Mouse (Mus musculus) G1E (cell line): ENCODE measurements around the gene Rassf2. TPM values are rescaled to one million over a fixed set of nuclear protein-coding genes. Genes with fewer than 3 reads are reported as not detected.

Experiments used
- ATAC-seq: 2 replicates; pipeline ENCODE4 v1.8.0; 2016; ENCODE audit warnings: mild to moderate bottlenecking; ENCODE audit not compliant: insufficient number of reproducible peaks, poor library complexity, low FRiP score, severe bottlenecking; ENCODE audit errors: extremely low read depth
- DNase-seq: peaks from one replicate; pipeline ENCODE4 v3.0.0; 2012; ENCODE audit warnings: low spot score
- H3K27me3 ChIP-seq: 2 replicates; pipeline ENCODE4 v1.6.1; 2012; ENCODE audit warnings: mild to moderate bottlenecking, low read length, inconsistent platforms; ENCODE audit not compliant: insufficient read depth
- H3K36me3 ChIP-seq: replicated peaks from 2 replicates; pipeline ENCODE3; 2012; ENCODE audit warnings: mild to moderate bottlenecking, inconsistent platforms
- H3K4me1 ChIP-seq: 2 replicates; pipeline ENCODE4 v1.6.1; 2012; ENCODE audit warnings: low read depth, low read length, inconsistent platforms, mixed read lengths; ENCODE audit not compliant: insufficient read depth
- H3K4me3 ChIP-seq: 2 replicates; pipeline ENCODE4 v1.5.1; 2012; ENCODE audit warnings: low read depth, mild to moderate bottlenecking, inconsistent platforms, low read length, moderate library complexity, mixed read lengths
- H3K9me3 ChIP-seq: replicated peaks from 2 replicates; pipeline ENCODE4 v1.6.1; 2012; ENCODE audit warnings: inconsistent platforms
- CTCF ChIP-seq: IDR thresholded peaks from 2 replicates; pipeline ENCODE4 v1.5.1; 2012; ENCODE audit warnings: low read depth, low read length, inconsistent platforms, mixed read lengths
- GATA1 ChIP-seq: IDR thresholded peaks from 2 replicates; pipeline ENCODE4 v1.6.1; 2012; ENCODE audit warnings: borderline replicate concordance, low read length, inconsistent platforms, mixed read lengths
- GATA2 ChIP-seq: IDR thresholded peaks from 2 replicates; pipeline ENCODE4 v1.6.1; 2012; ENCODE audit warnings: low read depth, low read length, inconsistent platforms, borderline replicate concordance
- POLR2AphosphoS5 ChIP-seq: IDR thresholded peaks from 2 replicates; pipeline ENCODE4 v1.6.1; 2012; ENCODE audit warnings: low read depth, low read length, inconsistent platforms; ENCODE audit not compliant: insufficient replicate concordance
- TAL1 ChIP-seq: conservative IDR thresholded peaks from 2 replicates; pipeline ENCODE4 v1.6.1; 2012; ENCODE audit warnings: low read depth, low read length, inconsistent platforms, mixed read lengths
- polyA plus RNA-seq: library from polyadenylated mRNA; stranded (reverse); fragments of >175 nt; gene quantifications from 2 replicates; pipeline ENCODE4 v1.2.3, GENCODE M21; 2012
- total RNA-seq, 2 experiments: library from RNA; stranded (forward) in 1 of 2; stranded (reverse) in 1 of 2; fragments of 200-1000 nt in 1 of 2; fragments of >200 nt in 1 of 2; fragmentation: Nextera tagmentation in 1 of 2; gene quantifications; 2 replicates each; pipeline ENCODE4 v1.2.3; 2014 to 2017

The Rassf2 gene
- total and polyA plus RNA-seq, 3 experiments = 0.03 to 1.2 (median 0.30) TPM

DNA sequence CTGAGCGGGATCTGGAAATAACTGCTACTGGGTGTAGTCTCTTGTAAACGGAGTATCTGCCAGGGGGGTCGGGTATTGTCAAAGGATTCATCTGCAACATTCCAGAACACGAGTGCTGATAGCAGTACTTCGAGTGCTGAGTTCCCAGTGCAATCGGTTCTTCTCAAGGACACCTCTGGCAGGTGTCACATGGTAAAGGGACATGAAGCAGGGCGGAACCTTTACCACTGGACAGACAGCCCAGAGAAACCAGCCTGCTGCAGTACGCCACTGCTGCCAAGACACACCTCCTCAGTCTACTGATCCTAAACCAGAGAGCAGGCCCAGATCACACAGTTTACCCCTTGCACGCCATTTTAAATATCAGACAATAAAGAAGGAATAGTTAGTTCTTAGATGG is 75.2 kb downstream of the Rassf2 start:
- no peak for TF ChIP-seq GATA1
- no peak for TF ChIP-seq GATA2
- TF ChIP-seq CTCF = no peak
- TF ChIP-seq TAL1 = no peak
- no peak for TF ChIP-seq POLR2AphosphoS5
- peaks cover 29% of the 10 kb centered on the region for H3K27me3 ChIP-seq
- H3K4me3 ChIP-seq = no peak overlapping the region
- H3K4me1 ChIP-seq = peaks cover 10% of the 10 kb centered on the region
- ATAC-seq (no peak), DNase-seq (no peak)
- H3K9me3 ChIP-seq = no peaks in the 10 kb centered on the region
- H3K36me3 ChIP-seq = no peaks in the 10 kb centered on the region

GRCm38 (mm10) chr2:131953711-131954110 is 76.3 kb downstream of the Rassf2 start:
- ATAC-seq = no peak
- DNase-seq = no peak
- H3K36me3 ChIP-seq = no peaks in the 10 kb centered on the region

DNA sequence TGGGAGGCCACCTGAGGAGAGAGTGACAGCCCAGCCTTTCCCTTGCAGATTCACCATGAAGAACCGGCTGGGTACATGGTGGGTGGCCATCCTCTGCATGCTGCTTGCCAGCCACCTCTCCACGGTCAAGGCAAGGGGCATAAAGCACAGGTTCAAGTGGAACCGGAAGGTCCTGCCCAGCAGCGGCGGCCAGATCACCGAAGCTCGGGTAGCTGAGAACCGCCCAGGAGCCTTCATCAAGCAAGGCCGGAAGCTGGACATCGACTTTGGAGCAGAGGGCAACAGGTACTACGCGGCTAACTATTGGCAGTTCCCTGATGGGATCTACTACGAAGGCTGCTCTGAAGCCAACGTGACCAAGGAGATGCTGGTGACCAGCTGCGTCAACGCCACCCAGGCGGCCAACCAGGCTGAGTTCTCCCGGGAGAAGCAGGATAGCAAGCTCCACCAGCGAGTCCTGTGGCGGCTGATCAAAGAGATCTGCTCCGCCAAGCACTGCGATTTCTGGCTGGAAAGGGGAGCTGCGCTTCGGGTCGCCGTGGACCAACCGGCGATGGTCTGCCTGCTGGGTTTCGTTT is 77.0 kb downstream of the Rassf2 start:
- H3K27me3 ChIP-seq = peaks cover 29% of the 10 kb centered on the region
- H3K4me1 ChIP-seq = peaks cover 14% of the 10 kb centered on the region
- DNase-seq (no peak), ATAC-seq (no peak)
- H3K4me3 ChIP-seq = no peak overlapping the region
- TF ChIP-seq TAL1 (no peak), GATA1 (no peak), POLR2AphosphoS5 (no peak), GATA2 (no peak), CTCF (no peak)
- no peaks in the 10 kb centered on the region for H3K9me3 ChIP-seq
- H3K36me3 ChIP-seq = no peaks in the 10 kb centered on the region

More at GRCm38 (mm10) chr2:131953711-131954110, 76.3 kb downstream of the Rassf2 start:
- Histone ChIP-seq H3K9me3 (no peaks in the 10 kb centered on the region), H3K27me3 (peaks cover 28% of the 10 kb centered on the region), H3K4me1 (peaks cover 14% of the 10 kb centered on the region), H3K4me3 (no peak overlapping the region)
- no peak for TF ChIP-seq CTCF
- TF ChIP-seq TAL1 = no peak
- TF ChIP-seq POLR2AphosphoS5 = no peak
- TF ChIP-seq GATA1 = no peak
- TF ChIP-seq GATA2 = no peak

DNA sequence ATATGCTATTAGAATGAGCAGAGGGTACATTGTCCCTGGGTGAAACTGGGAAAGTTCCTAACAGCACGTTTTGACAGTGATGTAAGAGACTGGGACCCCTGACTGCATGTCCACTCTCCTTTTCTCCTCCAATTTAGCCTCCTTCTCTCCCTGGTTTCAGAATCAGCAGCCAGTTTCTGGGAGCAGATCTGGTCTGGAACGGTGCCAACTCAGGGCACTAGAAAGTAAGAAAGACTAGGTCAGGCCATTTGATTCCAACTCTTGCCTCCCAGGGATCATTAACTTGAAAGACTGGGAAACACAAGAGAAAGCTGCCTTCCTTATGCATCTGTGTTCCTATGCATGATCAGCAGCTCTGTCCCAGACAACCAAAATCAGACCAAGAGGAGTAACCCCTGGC is 77.6 kb downstream of the Rassf2 start:
- H3K4me3 ChIP-seq = no peak overlapping the region
- ATAC-seq (no peak), DNase-seq (no peak)
- no peaks in the 10 kb centered on the region for H3K36me3 ChIP-seq
- no peaks in the 10 kb centered on the region for H3K9me3 ChIP-seq
- peaks cover 14% of the 10 kb centered on the region for H3K4me1 ChIP-seq
- peaks cover 28% of the 10 kb centered on the region for H3K27me3 ChIP-seq
- TF ChIP-seq CTCF = no peak
- no peak for TF ChIP-seq TAL1
- no peak for TF ChIP-seq POLR2AphosphoS5
- TF ChIP-seq GATA2 = no peak
- no peak for TF ChIP-seq GATA1

DNA sequence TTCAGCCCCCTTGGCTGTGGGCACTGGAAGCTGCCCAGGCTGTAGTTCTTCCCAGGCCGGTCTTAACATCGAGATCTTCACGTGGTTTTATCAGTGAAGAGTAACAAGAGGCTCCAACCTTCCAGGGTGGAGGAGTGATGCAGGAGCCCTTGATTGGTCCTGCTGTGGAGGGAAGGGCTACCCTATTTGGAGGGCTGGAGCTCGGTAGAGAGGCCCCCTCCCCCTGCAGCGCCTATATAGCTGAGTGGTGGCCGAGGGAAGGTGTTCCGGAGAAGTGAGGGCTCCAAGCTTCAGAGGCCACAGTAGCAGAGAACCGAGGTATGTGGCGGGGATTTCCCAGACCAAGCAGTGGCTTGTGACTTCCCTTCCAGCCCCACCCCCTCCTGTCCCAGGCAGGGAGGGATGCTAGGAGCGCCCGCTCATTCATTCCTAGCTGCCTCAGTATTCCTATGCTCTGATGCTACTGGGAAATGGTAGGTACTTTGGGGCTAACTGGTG is 79.4 kb downstream of the Rassf2 start, which contains the start of gene Prnd:
TSS of gene Prnd (plus strand) at position 264 of the 498 bp plus-strand sequence.
- Histone ChIP-seq H3K36me3 (no peaks in the 10 kb centered on the region), H3K4me1 (peaks cover 14% of the 10 kb centered on the region), H3K4me3 (no peak within 1 kb of the TSS), H3K27me3 (peaks cover 35% of the 10 kb centered on the region), H3K9me3 (no peaks in the 10 kb centered on the region)
- DNase-seq (no peak), ATAC-seq (no peak)
- TF ChIP-seq GATA2 (no peak), GATA1 (no peak), CTCF (no peak)

- Histone ChIP-seq H3K4me1 (peaks cover 9% of the 10 kb centered on the region), H3K36me3 (no peaks in the 10 kb centered on the region), H3K4me3 (no peak overlapping the region), H3K27me3 (peaks cover 33% of the 10 kb centered on the region), H3K9me3 (no peaks in the 10 kb centered on the region)
- peak; percentile 45 for DNase-seq
- peak; percentile 28 for ATAC-seq
- TF ChIP-seq TAL1 = no peak
- TF ChIP-seq POLR2AphosphoS5 = no peak
- no peak for TF ChIP-seq GATA1
- no peak for TF ChIP-seq GATA2
- TF ChIP-seq CTCF = peak; percentile 31; the same call in 1 of the 2 replicates
These were observed 80.1 kb downstream of the Rassf2 start for GRCm38 (mm10) chr2:131949767-131950597.
